Mouse (Mus musculus) liver, embryonic 14.5 days (tissue): ENCODE data around the gene Slc25a38. TPM values are rescaled to one million over a fixed set of nuclear protein-coding genes. Genes with fewer than 3 reads are reported as not detected.
A peak's percentile ranks its signal among the peaks of the same experiment; 100 is the strongest.

Experiments
- ATAC-seq: fragments of 200-750 bp; cut with Nextera tagmentation; 2 replicates; pipeline ENCODE4 v1.8.0; 2017; ENCODE audit warnings: moderate number of reproducible peaks, mild to moderate bottlenecking, moderate library complexity; ENCODE audit not compliant: insufficient read depth
- DNase-seq, 3 experiments: peaks; one replicate each; pipeline ENCODE4 v3.0.0-alpha.2; 2012 to 2013; ENCODE audit warnings: low read depth in 3 of 3, low spot score in 3 of 3
- H3K27ac ChIP-seq: fragments of 300-500 bp; sonication (generic); 2 replicates; pipeline ENCODE4 v1.5.1; 2014; ENCODE audit warnings: moderate library complexity, mild to moderate bottlenecking, control low read depth, inconsistent platforms
- H3K27me3 ChIP-seq: fragments of 300-500 bp; sonication (generic); 2 replicates; pipeline ENCODE4 v1.6.1; 2014; ENCODE audit warnings: mild to moderate bottlenecking, low read length, moderate library complexity; ENCODE audit not compliant: control insufficient read depth, insufficient read depth
- H3K36me3 ChIP-seq: fragments of 300-500 bp; sonication (generic); replicated peaks from 2 replicates; pipeline ENCODE4 v1.6.1; 2014; ENCODE audit warnings: low read depth; ENCODE audit not compliant: control insufficient read depth, insufficient read depth
- H3K4me1 ChIP-seq, 2 experiments: fragments of 200-500 bp in 1 of 2; fragments of 300-500 bp in 1 of 2; sonication (generic) in 1 of 2; replicated peaks; 2 replicates each; pipeline ENCODE4 v1.6.1; 2012 to 2014; ENCODE audit warnings: antibody characterized with exemption in 1 of 2, inconsistent platforms in 1 of 2, low read length in 1 of 2; ENCODE audit not compliant: control insufficient read depth in 2 of 2, insufficient read depth in 2 of 2
- H3K4me2 ChIP-seq: fragments of 300-500 bp; sonication (generic); 2 replicates; pipeline ENCODE4 v1.6.1; 2014; ENCODE audit warnings: low read depth, mild to moderate bottlenecking, control low read depth, moderate library complexity
- H3K4me3 ChIP-seq, 2 experiments: fragments of 200-500 bp in 1 of 2; fragments of 300-500 bp in 1 of 2; sonication (generic) in 1 of 2; 2 replicates each; pipeline ENCODE4 v1.5.1; 2012 to 2014; ENCODE audit warnings: low read depth in 2 of 2, low read length in 2 of 2, mild to moderate bottlenecking in 2 of 2, control low read depth in 1 of 2, inconsistent platforms in 1 of 2, moderate library complexity in 1 of 2; ENCODE audit not compliant: insufficient read depth in 1 of 2
- H3K9ac ChIP-seq: fragments of 300-500 bp; sonication (generic); replicated peaks from 2 replicates; pipeline ENCODE4 v1.6.1; 2014; ENCODE audit warnings: mild to moderate bottlenecking, control low read depth, moderate library complexity
- H3K9me3 ChIP-seq: fragments of 300-500 bp; sonication (generic); 2 replicates; pipeline ENCODE4 v1.6.1; 2016; ENCODE audit warnings: low read length, mixed read lengths; ENCODE audit not compliant: control insufficient read depth
- CTCF ChIP-seq: IDR thresholded peaks from 2 replicates; pipeline ENCODE4 v1.5.1; 2016; ENCODE audit warnings: antibody characterized with exemption, low read depth, control low read depth
- EP300 ChIP-seq: IDR thresholded peaks from 2 replicates; pipeline ENCODE4 v1.6.1; 2016; ENCODE audit warnings: antibody characterized with exemption, low read depth
- WGBS: fragments of 180-500 bp; shearing (Covaris S2); extraction: QIAGEN DNeasy Blood & Tissue Kit; methylation state at CpG from one replicate; pipeline ENCODE4 v1.1.7; 2014; ENCODE audit not compliant: insufficient replicate concordance; 5-methylcytosine and 5-hydroxymethylcytosine counted together
- polyA plus RNA-seq, 2 experiments: library from polyadenylated mRNA; depleted of rRNA in 1 of 2; stranded (reverse) in 1 of 2; unstranded in 1 of 2; fragments of >200 nt; fragmentation: Nextera tagmentation in 1 of 2; extraction: Ambion mirVana in 1 of 2; gene quantifications; 2 replicates each; pipeline versions ENCODE4 v1.2.1 to v1.2.3; 2012 to 2014

Gene Slc25a38
- polyA plus RNA-seq, 2 experiments = 106 to 118 TPM

GRCm38 (mm10) chr9:120084406-120084805, 25.8 kb upstream of the Slc25a38 start:
- TF ChIP-seq CTCF (no peak), EP300 (no peak)
- Histone ChIP-seq H3K4me3 (no peak overlapping the region), H3K9me3 (no peaks in the 10 kb centered on the region), H3K27me3 (no peaks in the 10 kb centered on the region), H3K4me2 (no peak overlapping the region), H3K4me1 (no peaks in the 10 kb centered on the region), H3K9ac (no peak overlapping the region), H3K27ac (no peak overlapping the region), H3K36me3 (no peaks in the 10 kb centered on the region)
- DNase-seq (no peak), ATAC-seq (no peak)
- 63% methylated on average over 9 of the region's 9 CpGs for WGBS

- Histone ChIP-seq H3K36me3 (no peaks in the 10 kb centered on the region), H3K9me3 (no peaks in the 10 kb centered on the region)
- TF ChIP-seq CTCF (peak; percentile 39; the same call in 1 of the 2 replicates), EP300 (no peak)
Measured at GRCm38 (mm10) chr9:120089125-120089524, 21.0 kb upstream of the Slc25a38 start.

DNA sequence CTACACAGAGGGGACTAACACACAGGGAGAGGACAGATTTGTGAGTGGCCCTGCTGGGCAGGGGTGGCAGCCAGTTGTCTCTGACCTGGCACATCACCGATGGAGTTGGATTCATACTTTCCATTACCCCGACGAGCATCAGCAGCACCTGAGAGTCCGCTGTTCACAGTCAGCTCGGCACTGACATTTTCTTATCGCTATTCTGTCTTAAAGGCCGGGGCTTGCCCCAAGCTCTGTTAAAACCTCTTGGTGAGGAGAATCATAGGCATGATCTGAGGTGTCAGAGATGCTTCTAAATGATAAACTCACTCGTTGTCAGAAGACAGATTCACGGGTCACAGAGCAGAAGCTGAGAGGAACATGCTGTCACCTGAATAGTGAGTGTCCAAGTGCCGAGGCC, 19.1 kb upstream of the Slc25a38 start:
- no peaks in the 10 kb centered on the region; the same call in 1 of the 2 replicates for H3K27me3 ChIP-seq
- no peak overlapping the region for H3K9ac ChIP-seq
- no peak overlapping the region for H3K4me3 ChIP-seq
- TF ChIP-seq CTCF (no peak), EP300 (no peak)
- no peaks in the 10 kb centered on the region for H3K9me3 ChIP-seq
- no peak overlapping the region for H3K27ac ChIP-seq
- no peak overlapping the region for H3K4me2 ChIP-seq
- ATAC-seq (no peak), DNase-seq (no peak)
- 66% methylated on average over 10 of the region's 10 CpGs for WGBS
- no peaks in the 10 kb centered on the region for H3K36me3 ChIP-seq
- H3K4me1 ChIP-seq = no peaks in the 10 kb centered on the region

More at GRCm38 (mm10) chr9:120089125-120089524, 21.0 kb upstream of the Slc25a38 start:
- Histone ChIP-seq H3K4me1 (no peaks in the 10 kb centered on the region), H3K4me3 (no peak overlapping the region), H3K9ac (no peak overlapping the region), H3K27me3 (no peaks in the 10 kb centered on the region; the same call in 1 of the 2 replicates), H3K27ac (no peak overlapping the region), H3K4me2 (no peak overlapping the region)
- ATAC-seq (no peak), DNase-seq (no peak)
- WGBS = 63% methylated on average over 7 of the region's 7 CpGs

DNA sequence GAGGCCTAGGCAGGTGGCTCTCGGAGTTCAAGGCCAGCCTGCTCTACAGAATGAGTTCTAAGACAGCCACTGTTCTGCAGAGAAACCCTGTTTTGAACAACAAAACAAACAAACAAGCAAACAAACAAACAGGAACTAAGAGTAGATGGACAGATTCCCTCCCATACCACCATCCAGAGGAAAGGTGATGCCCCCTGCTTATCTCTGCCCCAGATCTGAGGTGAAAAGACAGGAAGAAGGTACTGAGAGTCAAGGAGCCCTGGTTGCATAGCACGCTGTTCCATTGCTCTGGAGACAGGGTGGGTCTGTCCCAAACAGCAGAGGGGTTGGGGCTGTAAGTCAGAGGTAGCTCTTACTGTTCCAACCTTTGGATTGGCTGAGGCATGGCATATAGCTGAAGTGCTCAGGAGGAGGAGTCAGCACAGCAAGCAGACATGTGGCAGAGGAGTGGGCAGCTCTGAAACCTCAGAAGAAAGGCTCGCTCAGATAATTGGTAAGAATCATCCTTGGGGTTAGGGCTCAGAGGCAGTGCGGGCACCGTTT, 18.4 kb upstream of the Slc25a38 start, which contains the start of gene Ccr8:
TSS of gene Ccr8 (plus strand) at position 419 of the 543 bp plus-strand sequence.
- Histone ChIP-seq H3K27me3 (no peaks in the 10 kb centered on the region; the same call in 1 of the 2 replicates), H3K4me2 (no peak within 1 kb of the TSS), H3K36me3 (no peaks in the 10 kb centered on the region), H3K9ac (no peak within 1 kb of the TSS), H3K4me1 (no peaks in the 10 kb centered on the region), H3K27ac (no peak within 1 kb of the TSS), H3K4me3 (no peak within 1 kb of the TSS), H3K9me3 (no peaks in the 10 kb centered on the region)
- DNase-seq = no peak
- no peak for TF ChIP-seq EP300
- TF ChIP-seq CTCF = no peak
- ATAC-seq = no peak
- 57% methylated on average over 5 of the region's 5 CpGs for WGBS

GRCm38 (mm10) chr9:120093701-120094100, 16.5 kb upstream of the Slc25a38 start:
- Histone ChIP-seq H3K36me3 (no peaks in the 10 kb centered on the region), H3K4me1 (no peaks in the 10 kb centered on the region), H3K4me3 (no peak overlapping the region), H3K27me3 (no peaks in the 10 kb centered on the region; the same call in 1 of the 2 replicates), H3K9me3 (no peaks in the 10 kb centered on the region), H3K27ac (no peak overlapping the region), H3K9ac (no peak overlapping the region), H3K4me2 (no peak overlapping the region)
- DNase-seq = no peak
- TF ChIP-seq CTCF (no peak), EP300 (no peak)
- ATAC-seq = no peak
- WGBS = 68% methylated on average over 13 of the region's 13 CpGs
